Mouse (Mus musculus) CH12.LX (cell line): ENCODE measurements around the gene Slc25a15. TPM values are rescaled to one million over a fixed set of nuclear protein-coding genes. Genes with fewer than 3 reads are reported as not detected.

Experiments
- DNase-seq: peaks from one replicate; pipeline ENCODE4 v3.0.0-alpha.2; 2013; ENCODE audit errors: extremely low read depth
- H3K27ac ChIP-seq: 2 replicates; pipeline ENCODE4 v1.5.1; 2012; ENCODE audit warnings: low read depth, mild to moderate bottlenecking, control low read depth, moderate library complexity; ENCODE audit not compliant: insufficient read depth
- H3K27me3 ChIP-seq: replicated peaks from 2 replicates; pipeline ENCODE3; 2012; ENCODE audit warnings: inconsistent platforms
- H3K36me3 ChIP-seq, 2 experiments: replicated peaks in 1 of 2; 2 replicates each; pipeline versions ENCODE3 to v1.6.1; 2012; ENCODE audit warnings: inconsistent platforms in 1 of 2, low read length in 1 of 2, mild to moderate bottlenecking in 1 of 2, mixed read lengths in 1 of 2, moderate library complexity in 1 of 2; ENCODE audit not compliant: control insufficient read depth in 1 of 2, insufficient read depth in 1 of 2
- H3K4me1 ChIP-seq, 2 experiments: 2 replicates each; pipeline ENCODE4 v1.6.1; 2012; ENCODE audit warnings: inconsistent platforms in 1 of 2, moderate library complexity in 1 of 2; ENCODE audit not compliant: insufficient read depth in 2 of 2, control insufficient read depth in 1 of 2
- H3K4me2 ChIP-seq: 2 replicates; pipeline ENCODE4 v1.6.1; 2012; ENCODE audit warnings: low read depth, mild to moderate bottlenecking, control low read depth; ENCODE audit not compliant: poor library complexity, insufficient read depth, severe bottlenecking
- H3K4me3 ChIP-seq, 3 experiments: fragments of 150-350 bp in 1 of 3; sonication (generic) in 1 of 3; replicated peaks in 1 of 3; 2 replicates each; pipeline versions ENCODE3 to v1.5.1; 2011 to 2012; ENCODE audit warnings: low read depth in 2 of 3, low read length in 2 of 3, mild to moderate bottlenecking in 2 of 3, moderate library complexity in 2 of 3, control low read depth in 1 of 3, improper control_type of control experiment in 1 of 3, inconsistent platforms in 1 of 3, mixed read lengths in 1 of 3; ENCODE audit not compliant: poor library complexity in 1 of 3
- H3K79me2 ChIP-seq: replicated peaks from 2 replicates; pipeline ENCODE4 v1.6.1; 2012; ENCODE audit warnings: mild to moderate bottlenecking, moderate library complexity; ENCODE audit not compliant: control insufficient read depth, poor library complexity, insufficient read depth, severe bottlenecking; ENCODE audit errors: extremely low read depth
- H3K9ac ChIP-seq: 2 replicates; pipeline ENCODE4 v1.6.1; 2012; ENCODE audit warnings: low read depth, mild to moderate bottlenecking, control low read depth, moderate library complexity; ENCODE audit not compliant: insufficient read depth
- H3K9me3 ChIP-seq: replicated peaks from 2 replicates; pipeline ENCODE3; 2012; ENCODE audit warnings: low read length, inconsistent platforms, mixed read lengths
- BHLHE40 ChIP-seq: IDR thresholded peaks from 2 replicates; pipeline ENCODE4 v1.6.1; 2011; ENCODE audit warnings: mild to moderate bottlenecking, low read depth, low read length, improper control_type of control experiment
- CHD1 ChIP-seq: IDR thresholded peaks from 2 replicates; pipeline ENCODE4 v1.6.1; 2012; ENCODE audit warnings: low read depth, low read length, improper control_type of control experiment, inconsistent platforms
- CHD2 ChIP-seq: IDR thresholded peaks from 2 replicates; pipeline ENCODE4 v1.6.1; 2011; ENCODE audit warnings: low read length, improper control_type of control experiment
- CTCF ChIP-seq, 2 experiments: IDR thresholded peaks in 1 of 2; conservative IDR thresholded peaks in 1 of 2; 2 replicates each; pipeline ENCODE4 v1.5.1; 2011 to 2012; ENCODE audit warnings: low read depth in 2 of 2, low read length in 2 of 2, improper control_type of control experiment in 1 of 2, inconsistent platforms in 1 of 2, mild to moderate bottlenecking in 1 of 2, moderate library complexity in 1 of 2
- E2F4 ChIP-seq: IDR thresholded peaks from 2 replicates; pipeline ENCODE4 v1.6.1; 2011; ENCODE audit warnings: low read depth, low read length, improper control_type of control experiment; ENCODE audit not compliant: insufficient replicate concordance
- ELF1 ChIP-seq: IDR thresholded peaks from 2 replicates; pipeline ENCODE4 v1.6.1; 2014; ENCODE audit warnings: low read depth, mild to moderate bottlenecking, inconsistent platforms, low read length, improper control_type of control experiment
- EP300 ChIP-seq: IDR thresholded peaks from 2 replicates; pipeline ENCODE4 v1.6.1; 2011; ENCODE audit warnings: low read length, improper control_type of control experiment
- ETS1 ChIP-seq: conservative IDR thresholded peaks from 2 replicates; pipeline ENCODE4 v1.6.1; 2012; ENCODE audit warnings: low read depth, mild to moderate bottlenecking, inconsistent platforms, low read length, improper control_type of control experiment, moderate library complexity
- GABPA ChIP-seq: IDR thresholded peaks from 2 replicates; pipeline ENCODE4 v1.6.1; 2012; ENCODE audit warnings: low read depth, low read length, improper control_type of control experiment, inconsistent platforms; ENCODE audit not compliant: insufficient replicate concordance
- HCFC1 ChIP-seq: IDR thresholded peaks from 2 replicates; pipeline ENCODE4 v1.6.1; 2012; ENCODE audit warnings: low read depth, mild to moderate bottlenecking, inconsistent platforms, low read length, improper control_type of control experiment
- IRF4 ChIP-seq: IDR thresholded peaks from 2 replicates; pipeline ENCODE4 v1.6.1; 2014; ENCODE audit warnings: low read depth, mild to moderate bottlenecking, inconsistent platforms, low read length, improper control_type of control experiment
- JUN ChIP-seq: IDR thresholded peaks from 2 replicates; pipeline ENCODE4 v1.6.1; 2011; ENCODE audit warnings: low read depth, mild to moderate bottlenecking, low read length, improper control_type of control experiment, moderate library complexity; ENCODE audit not compliant: insufficient read depth
- JUND ChIP-seq: conservative IDR thresholded peaks from 2 replicates; pipeline ENCODE4 v1.6.1; 2011; ENCODE audit warnings: low read depth, low read length, improper control_type of control experiment
- KAT2A ChIP-seq: IDR thresholded peaks from 2 replicates; pipeline ENCODE4 v1.6.1; 2012; ENCODE audit warnings: low read length, improper control_type of control experiment, inconsistent platforms; ENCODE audit not compliant: insufficient replicate concordance
- MAFK ChIP-seq: IDR thresholded peaks from 2 replicates; pipeline ENCODE4 v1.6.1; 2011; ENCODE audit warnings: low read length, improper control_type of control experiment; ENCODE audit not compliant: insufficient replicate concordance
- MAX ChIP-seq: IDR thresholded peaks from 2 replicates; pipeline ENCODE4 v1.6.1; 2011; ENCODE audit warnings: low read length, improper control_type of control experiment
- MAZ ChIP-seq: IDR thresholded peaks from 2 replicates; pipeline ENCODE4 v1.6.1; 2012; ENCODE audit warnings: low read depth, mild to moderate bottlenecking, inconsistent platforms, low read length, improper control_type of control experiment, moderate library complexity
- MEF2A ChIP-seq: IDR thresholded peaks from 2 replicates; pipeline ENCODE4 v1.6.1; 2014; ENCODE audit warnings: low read depth, mild to moderate bottlenecking, inconsistent platforms, low read length, improper control_type of control experiment, borderline replicate concordance
- MXI1 ChIP-seq: IDR thresholded peaks from 2 replicates; pipeline ENCODE4 v1.6.1; 2011; ENCODE audit warnings: mild to moderate bottlenecking, low read depth, low read length, improper control_type of control experiment
- MYC ChIP-seq: IDR thresholded peaks from 2 replicates; pipeline ENCODE4 v1.6.1; 2011; ENCODE audit warnings: low read depth, mild to moderate bottlenecking, improper control_type of control experiment, low read length
- NELFE ChIP-seq: IDR thresholded peaks from 2 replicates; pipeline ENCODE4 v1.6.1; 2011; ENCODE audit warnings: low read depth, low read length, improper control_type of control experiment
- NRF1 ChIP-seq: IDR thresholded peaks from 2 replicates; pipeline ENCODE4 v1.6.1; 2014; ENCODE audit warnings: low read depth, mild to moderate bottlenecking, inconsistent platforms, low read length, improper control_type of control experiment, moderate library complexity
- PAX5 ChIP-seq: IDR thresholded peaks from 2 replicates; pipeline ENCODE4 v1.6.1; 2012; ENCODE audit warnings: low read length, inconsistent platforms, mixed read lengths
- POLR2A ChIP-seq: IDR thresholded peaks from 2 replicates; pipeline ENCODE4 v1.6.1; 2011; ENCODE audit warnings: low read depth, mild to moderate bottlenecking, improper control_type of control experiment, low read length
- POLR2AphosphoS2 ChIP-seq: IDR thresholded peaks from 2 replicates; pipeline ENCODE4 v1.6.1; 2011; ENCODE audit warnings: low read depth, low read length, improper control_type of control experiment
- RAD21 ChIP-seq: IDR thresholded peaks from 2 replicates; pipeline ENCODE4 v1.6.1; 2011; ENCODE audit warnings: low read depth, mild to moderate bottlenecking, low read length, improper control_type of control experiment, moderate library complexity
- RCOR1 ChIP-seq: conservative IDR thresholded peaks from 2 replicates; pipeline ENCODE4 v1.6.1; 2012; ENCODE audit warnings: low read depth, mild to moderate bottlenecking, inconsistent platforms, low read length, improper control_type of control experiment
- SIN3A ChIP-seq: IDR thresholded peaks from 2 replicates; pipeline ENCODE4 v1.6.1; 2012; ENCODE audit warnings: low read length, improper control_type of control experiment, inconsistent platforms
- SMC3 ChIP-seq: IDR thresholded peaks from 2 replicates; pipeline ENCODE4 v1.6.1; 2011; ENCODE audit warnings: low read depth, low read length, improper control_type of control experiment
- TBP ChIP-seq: conservative IDR thresholded peaks from 2 replicates; pipeline ENCODE4 v1.6.1; 2011; ENCODE audit warnings: low read depth, low read length, improper control_type of control experiment
- TCF12 ChIP-seq: IDR thresholded peaks from 2 replicates; pipeline ENCODE4 v1.6.1; 2014; ENCODE audit warnings: low read depth, mild to moderate bottlenecking, inconsistent platforms, low read length, improper control_type of control experiment
- UBTF ChIP-seq: IDR thresholded peaks from 2 replicates; pipeline ENCODE4 v1.6.1; 2012; ENCODE audit warnings: low read depth, mild to moderate bottlenecking, inconsistent platforms, low read length, improper control_type of control experiment, moderate library complexity
- USF1 ChIP-seq: IDR thresholded peaks from 2 replicates; pipeline ENCODE4 v1.6.1; 2014; ENCODE audit warnings: low read depth, mild to moderate bottlenecking, inconsistent platforms, low read length, improper control_type of control experiment
- USF2 ChIP-seq: conservative IDR thresholded peaks from 2 replicates; pipeline ENCODE4 v1.6.1; 2011; ENCODE audit warnings: low read depth, low read length, improper control_type of control experiment
- ZC3H11A ChIP-seq: IDR thresholded peaks from 2 replicates; pipeline ENCODE4 v1.6.1; 2012; ENCODE audit warnings: low read depth, mild to moderate bottlenecking, inconsistent platforms, low read length, improper control_type of control experiment
- ZKSCAN1 ChIP-seq: IDR thresholded peaks from 2 replicates; pipeline ENCODE4 v1.6.1; 2012; ENCODE audit warnings: low read depth, inconsistent platforms, low read length, improper control_type of control experiment, borderline replicate concordance
- ZMIZ1 ChIP-seq: IDR thresholded peaks from 2 replicates; pipeline ENCODE4 v1.6.1; 2012; ENCODE audit warnings: low read depth, mild to moderate bottlenecking, inconsistent platforms, low read length, improper control_type of control experiment
- ZNF384 ChIP-seq: IDR thresholded peaks from 2 replicates; pipeline ENCODE4 v1.6.1; 2012; ENCODE audit warnings: low read depth, low read length, improper control_type of control experiment, inconsistent platforms
- dilution Hi-C: fragments of 300-500 bp; cut with MboI; formaldehyde crosslinking; loops from 2 replicates; pipeline ENCODE4 v1.14.3; 2020; ENCODE audit warnings: low sequenced_read_pairs; ENCODE audit not compliant: extremely low pct_unique_long_range_greater_than_20kb, extremely low pct_ligation_motif_present
- in situ Hi-C: fragments of 300-500 bp; cut with MboI; formaldehyde crosslinking; loops from 3 replicates; pipeline ENCODE4 v1.14.3; 2019; ENCODE audit warnings: low sequenced_read_pairs, low pct_ligation_motif_present, low pct_unique_long_range_greater_than_20kb, mixed read lengths
- polyA plus RNA-seq: library from polyadenylated mRNA; unstranded; fragments of >175 nt; gene quantifications from 2 replicates; pipeline ENCODE4 v1.2.1, GENCODE M21; 2012; ENCODE audit warnings: low read depth; ENCODE audit not compliant: insufficient read length
- total RNA-seq, 2 experiments: library from RNA; depleted of rRNA; stranded (reverse); fragments of 300-350 nt in 1 of 2; fragments of >200 nt in 1 of 2; gene quantifications; 2 replicates each; pipeline ENCODE4 v1.2.3; 2012 to 2014

Gene Slc25a15
- total RNA-seq (2012; rRNA removed) = 10.3 and 12.1 TPM in 2 replicates
- 10.1 and 10.7 TPM in 2 replicates for total RNA-seq (2014; rRNA removed)
- polyA plus RNA-seq = 5.6 and 6.4 TPM in 2 replicates

GRCm38 (mm10) chr8:22398142-22398951 is at the start of gene Slc25a15:
TSS of gene Slc25a15 (minus strand) at chr8:22398597.
- H3K79me2 ChIP-seq = no peaks in the 10 kb centered on the region
- TF ChIP-seq RAD21 (no peak), CHD1 (no peak), ZNF384 (no peak), NRF1 (peak; percentile 25; the same call in 1 of the 2 replicates), SIN3A (peak; percentile 70; the same call in 1 of the 2 replicates), MAX (no peak), PAX5 (no peak), MAZ (no peak; the same call in 1 of the 2 replicates), CHD2 (no peak), E2F4 (no peak), IRF4 (peak; percentile 7; the same call in 1 of the 2 replicates), USF2 (no peak), ZC3H11A (no peak), ELF1 (peak; percentile 70), MXI1 (peak; percentile 82), BHLHE40 (peak; percentile 86), POLR2AphosphoS2 (peak; percentile 95), MAFK (no peak), HCFC1 (peak; percentile 62), RCOR1 (no peak), POLR2A (peak; percentile 98), KAT2A (no peak), ZMIZ1 (peak; percentile 95), TCF12 (no peak; the same call in none of the 2 replicates), NELFE (peak; percentile 99), JUND (no peak), UBTF (0 out of 2 replicates have a peak, but pooled peaks have one; percentile 61), MYC (peak; percentile 22; the same call in 1 of the 2 replicates), TBP (0 out of 2 replicates have a peak, but pooled peaks have one; percentile 48), ZKSCAN1 (no peak), CTCF (conservative IDR thresholded peaks at IDR 0.05 in 1 of 2, IDR thresholded peaks at IDR 0.05 in 1 of 2; ENCODE audit: low read depth in 2 of 2, low read length in 2 of 2) (no peak), SMC3 (no peak), MEF2A (no peak), USF1 (peak; percentile 33; the same call in 1 of the 2 replicates), EP300 (no peak), ETS1 (no peak; the same call in 1 of the 2 replicates), GABPA (no peak), JUN (no peak)
- peaks cover 0 to 9% of the 10 kb centered on the region in 2 experiments; a peak in 2 of 4 replicates for H3K4me1 ChIP-seq
- H3K9me3 ChIP-seq = no peaks in the 10 kb centered on the region
- in situ Hi-C loops (no loop called here), dilution Hi-C loops (no loop called here)
- H3K27ac ChIP-seq = no peak within 1 kb of the TSS
- peak within 1 kb of the TSS; percentile 76 for H3K4me2 ChIP-seq
- no peaks in the 10 kb centered on the region for H3K27me3 ChIP-seq
- H3K36me3 ChIP-seq = peaks cover 0 to 18% of the 10 kb centered on the region in 2 experiments
- H3K9ac ChIP-seq = peak within 1 kb of the TSS; percentile 73
- DNase-seq = peak; percentile 83
- peak within 1 kb of the TSS; percentile 66 to 92 (median 72) for H3K4me3 ChIP-seq
